Mouse (Mus musculus): ENCODE data around the gene Aff3. TPM values are rescaled to one million over a fixed set of nuclear protein-coding genes. Genes with fewer than 3 reads are reported as not detected.

The Aff3 gene
- total RNA-seq, 1 experiment = 1.7 TPM

DNA sequence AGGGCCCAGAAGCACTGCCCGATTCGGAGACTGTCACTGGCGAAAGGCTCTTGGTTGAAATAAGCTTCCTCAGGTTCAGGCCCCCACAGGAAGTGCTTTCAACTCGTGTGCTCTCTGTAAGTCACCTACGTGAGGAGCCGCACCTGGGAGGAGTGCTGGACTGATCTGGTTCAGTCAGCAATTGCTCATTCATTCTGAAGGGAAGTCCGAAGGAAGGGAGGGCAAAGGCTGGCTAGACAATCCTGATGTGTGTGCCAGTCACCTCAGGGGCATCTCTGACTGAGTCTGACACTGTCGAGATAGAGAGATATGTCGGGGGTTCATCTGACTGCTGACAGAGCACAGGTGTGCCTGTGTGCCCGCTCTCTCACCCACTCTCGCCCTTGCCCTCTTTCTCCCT is 413.3 kb downstream of the Aff3 start:
- TF ChIP-seq ZNF384 (IDR thresholded peaks at IDR 0.05; ENCODE audit: low read depth, low read length) (no peak), CHD2 (IDR thresholded peaks at IDR 0.05; ENCODE audit: low read depth, low read length) (no peak)
- Histone ChIP-seq H3K27ac (ENCODE audit: insufficient read depth, low read depth, low read length, poor library complexity, severe bottlenecking) (no peak overlapping the region), H3K4me3 (ENCODE audit: insufficient read depth in 1 of 2, low read depth in 1 of 2, low read length in 2 of 2, poor library complexity in 1 of 2, severe bottlenecking in 1 of 2) (no peak overlapping the region), H3K9ac (ENCODE audit: insufficient read depth, low read depth, low read length, poor library complexity, severe bottlenecking) (no peak overlapping the region), H3K4me1 (ENCODE audit: control insufficient read depth in 2 of 2, insufficient read depth in 2 of 2, low read length in 2 of 2, poor library complexity in 1 of 2) (no peaks in the 10 kb centered on the region), H3K36me3 (ENCODE audit: control insufficient read depth, insufficient read depth, low read length, poor library complexity, severe bottlenecking) (no peaks in the 10 kb centered on the region), H3K9me3 (ENCODE audit: control insufficient read depth, insufficient read depth, low read depth, low read length) (no peaks in the 10 kb centered on the region)
- DNase-seq (ENCODE audit: low read depth, low spot score) = no peak
- in situ Hi-C loops (cut with MboI; ENCODE audit: low sequenced_read_pairs in 2 of 2, unreplicated experiment in 2 of 2) = no loop called here

DNA sequence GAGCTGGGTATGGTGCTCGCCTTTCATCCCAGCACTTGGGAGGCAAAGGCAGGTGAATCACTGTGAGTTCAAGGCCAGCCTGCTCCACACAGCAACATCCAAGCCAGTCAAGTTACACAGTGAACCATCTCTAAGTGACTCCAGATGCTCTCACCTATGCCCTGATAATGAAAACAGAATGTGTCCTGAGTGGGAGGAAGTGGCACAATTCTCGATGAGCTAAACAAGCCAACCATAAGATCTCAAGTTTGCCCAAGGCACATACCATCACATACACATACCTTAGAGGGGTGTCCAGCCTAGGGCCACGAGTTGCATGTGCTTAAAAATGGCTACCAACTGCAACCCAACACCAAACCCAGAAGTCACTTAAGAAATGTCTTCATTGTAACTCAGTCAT is 414.5 kb downstream of the Aff3 start:
- Histone ChIP-seq H3K4me1 (ENCODE audit: control insufficient read depth in 2 of 2, insufficient read depth in 2 of 2, low read length in 2 of 2, poor library complexity in 1 of 2) (no peaks in the 10 kb centered on the region), H3K4me3 (ENCODE audit: insufficient read depth in 1 of 2, low read depth in 1 of 2, low read length in 2 of 2, poor library complexity in 1 of 2, severe bottlenecking in 1 of 2) (no peak overlapping the region), H3K36me3 (ENCODE audit: control insufficient read depth, insufficient read depth, low read length, poor library complexity, severe bottlenecking) (no peaks in the 10 kb centered on the region), H3K9me3 (ENCODE audit: control insufficient read depth, insufficient read depth, low read depth, low read length) (no peaks in the 10 kb centered on the region), H3K27ac (ENCODE audit: insufficient read depth, low read depth, low read length, poor library complexity, severe bottlenecking) (no peak overlapping the region), H3K9ac (ENCODE audit: insufficient read depth, low read depth, low read length, poor library complexity, severe bottlenecking) (no peak overlapping the region)
- in situ Hi-C loops (cut with MboI; ENCODE audit: low sequenced_read_pairs in 2 of 2, unreplicated experiment in 2 of 2) = no loop called here
- no peak for DNase-seq (ENCODE audit: low read depth, low spot score)
- TF ChIP-seq ZC3H11A (IDR thresholded peaks at IDR 0.05; ENCODE audit: borderline replicate concordance, low read depth, low read length) (no peak), ZNF384 (IDR thresholded peaks at IDR 0.05; ENCODE audit: low read depth, low read length) (no peak), CHD2 (IDR thresholded peaks at IDR 0.05; ENCODE audit: low read depth, low read length) (no peak), HCFC1 (IDR thresholded peaks at IDR 0.05; ENCODE audit: borderline replicate concordance, insufficient read depth, low read length) (no peak), MAFK (IDR thresholded peaks at IDR 0.05; ENCODE audit: insufficient read depth, low read depth, low read length) (no peak)

DNA sequence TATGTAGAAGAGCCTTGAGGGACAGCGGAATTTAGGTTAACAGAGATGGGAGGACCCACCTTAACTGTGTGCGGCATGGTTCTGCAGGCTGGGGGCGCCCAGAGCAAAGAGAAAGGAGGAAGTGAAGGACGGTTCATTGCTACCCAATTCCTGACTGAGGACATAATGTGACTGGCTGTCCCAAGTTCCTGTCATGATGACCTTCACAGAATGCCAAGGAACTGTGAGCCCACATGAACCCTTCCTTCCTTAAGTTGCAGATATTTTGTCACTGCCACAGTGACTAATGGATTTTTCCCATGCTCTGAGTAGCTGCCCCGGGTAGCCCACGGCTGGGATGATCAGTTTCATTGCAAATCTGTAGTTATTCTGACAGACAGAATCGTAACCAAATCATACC is 415.2 kb downstream of the Aff3 start:
- Histone ChIP-seq H3K4me3 (ENCODE audit: insufficient read depth in 1 of 2, low read depth in 1 of 2, low read length in 2 of 2, poor library complexity in 1 of 2, severe bottlenecking in 1 of 2) (no peak overlapping the region), H3K9me3 (ENCODE audit: control insufficient read depth, insufficient read depth, low read depth, low read length) (no peaks in the 10 kb centered on the region), H3K27ac (ENCODE audit: insufficient read depth, low read depth, low read length, poor library complexity, severe bottlenecking) (no peak overlapping the region), H3K36me3 (ENCODE audit: control insufficient read depth, insufficient read depth, low read length, poor library complexity, severe bottlenecking) (no peaks in the 10 kb centered on the region), H3K9ac (ENCODE audit: insufficient read depth, low read depth, low read length, poor library complexity, severe bottlenecking) (no peak overlapping the region), H3K4me1 (ENCODE audit: control insufficient read depth in 2 of 2, insufficient read depth in 2 of 2, low read length in 2 of 2, poor library complexity in 1 of 2) (no peaks in the 10 kb centered on the region)
- TF ChIP-seq ZC3H11A (IDR thresholded peaks at IDR 0.05; ENCODE audit: borderline replicate concordance, low read depth, low read length) (no peak), HCFC1 (IDR thresholded peaks at IDR 0.05; ENCODE audit: borderline replicate concordance, insufficient read depth, low read length) (no peak), MAFK (IDR thresholded peaks at IDR 0.05; ENCODE audit: insufficient read depth, low read depth, low read length) (no peak), ZNF384 (IDR thresholded peaks at IDR 0.05; ENCODE audit: low read depth, low read length) (no peak)
- no peak for DNase-seq (ENCODE audit: low read depth, low spot score)
- in situ Hi-C loops (cut with MboI; ENCODE audit: low sequenced_read_pairs in 2 of 2, unreplicated experiment in 2 of 2) = no loop called here

DNA sequence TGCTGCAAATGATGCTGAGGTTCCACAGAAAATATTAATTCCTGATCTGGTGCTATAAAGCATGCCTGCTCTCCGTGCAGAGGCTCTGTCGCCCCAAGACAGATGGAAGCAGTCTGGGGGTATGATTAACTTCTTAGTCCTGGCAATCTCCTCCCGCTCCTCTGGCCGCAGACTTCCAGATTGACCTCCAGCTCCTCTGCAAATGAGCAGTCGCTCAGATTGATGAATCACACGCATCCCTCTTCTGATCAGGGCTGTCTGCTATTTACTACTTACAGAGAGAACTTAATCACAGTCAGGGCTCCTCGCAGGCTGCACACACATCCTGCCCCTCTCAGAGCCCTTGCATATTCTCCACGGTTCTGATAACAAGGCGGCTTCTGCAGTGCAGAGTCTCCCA is 416.7 kb downstream of the Aff3 start:
- Histone ChIP-seq H3K36me3 (ENCODE audit: control insufficient read depth, insufficient read depth, low read length, poor library complexity, severe bottlenecking) (no peaks in the 10 kb centered on the region), H3K4me3 (ENCODE audit: insufficient read depth in 1 of 2, low read depth in 1 of 2, low read length in 2 of 2, poor library complexity in 1 of 2, severe bottlenecking in 1 of 2) (no peak overlapping the region), H3K4me1 (ENCODE audit: control insufficient read depth in 2 of 2, insufficient read depth in 2 of 2, low read length in 2 of 2, poor library complexity in 1 of 2) (no peaks in the 10 kb centered on the region), H3K27ac (ENCODE audit: insufficient read depth, low read depth, low read length, poor library complexity, severe bottlenecking) (no peak overlapping the region), H3K9me3 (ENCODE audit: control insufficient read depth, insufficient read depth, low read depth, low read length) (no peaks in the 10 kb centered on the region), H3K9ac (ENCODE audit: insufficient read depth, low read depth, low read length, poor library complexity, severe bottlenecking) (no peak overlapping the region)
- TF ChIP-seq MAFK (IDR thresholded peaks at IDR 0.05; ENCODE audit: insufficient read depth, low read depth, low read length) = no peak
- no peak for DNase-seq (ENCODE audit: low read depth, low spot score)
- in situ Hi-C loops (cut with MboI; ENCODE audit: low sequenced_read_pairs in 2 of 2, unreplicated experiment in 2 of 2) = no loop called here

DNA sequence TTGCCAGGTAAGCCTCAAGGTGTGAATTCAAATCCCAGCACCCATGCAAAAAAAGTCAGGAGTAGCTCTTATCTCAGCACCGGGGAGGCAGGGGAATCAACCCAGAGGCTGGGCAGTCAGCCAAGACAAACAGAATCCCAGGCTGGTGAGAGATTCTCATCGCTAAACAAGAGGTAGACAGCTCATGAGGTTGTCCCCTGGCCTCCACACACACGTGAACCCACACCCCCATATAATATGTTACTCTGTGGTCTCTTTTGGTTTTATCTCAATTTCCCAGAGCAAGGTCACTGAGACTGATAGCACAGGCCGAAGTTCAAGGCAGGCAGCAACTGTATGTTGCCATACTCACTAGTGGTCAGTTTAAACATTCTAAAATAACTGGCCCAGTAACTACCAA is 422.2 kb downstream of the Aff3 start:
- Histone ChIP-seq H3K9me3 (ENCODE audit: control insufficient read depth, insufficient read depth, low read depth, low read length) (no peaks in the 10 kb centered on the region), H3K4me1 (ENCODE audit: control insufficient read depth in 2 of 2, insufficient read depth in 2 of 2, low read length in 2 of 2, poor library complexity in 1 of 2) (no peaks in the 10 kb centered on the region), H3K36me3 (ENCODE audit: control insufficient read depth, insufficient read depth, low read length, poor library complexity, severe bottlenecking) (no peaks in the 10 kb centered on the region), H3K4me3 (ENCODE audit: insufficient read depth in 1 of 2, low read depth in 1 of 2, low read length in 2 of 2, poor library complexity in 1 of 2, severe bottlenecking in 1 of 2) (no peak overlapping the region), H3K27ac (ENCODE audit: insufficient read depth, low read depth, low read length, poor library complexity, severe bottlenecking) (no peak overlapping the region), H3K9ac (ENCODE audit: insufficient read depth, low read depth, low read length, poor library complexity, severe bottlenecking) (no peak overlapping the region)
- in situ Hi-C loops (cut with MboI; ENCODE audit: low sequenced_read_pairs in 2 of 2, unreplicated experiment in 2 of 2) = no loop called here
- no peak for TF ChIP-seq ZC3H11A (IDR thresholded peaks at IDR 0.05; ENCODE audit: borderline replicate concordance, low read depth, low read length)
- TF ChIP-seq MAFK (IDR thresholded peaks at IDR 0.05; ENCODE audit: insufficient read depth, low read depth, low read length) = no peak
- no peak for TF ChIP-seq CHD2 (IDR thresholded peaks at IDR 0.05; ENCODE audit: low read depth, low read length)
- TF ChIP-seq ZNF384 (IDR thresholded peaks at IDR 0.05; ENCODE audit: low read depth, low read length) = no peak
- TF ChIP-seq HCFC1 (IDR thresholded peaks at IDR 0.05; ENCODE audit: borderline replicate concordance, insufficient read depth, low read length) = no peak
- DNase-seq (ENCODE audit: low read depth, low spot score) = no peak
